Mouse (Mus musculus): ENCODE measurements around the gene Mios.
A peak's percentile ranks its signal among the peaks of the same experiment; 100 is the strongest.

Mios gene

GRCm38 (mm10) chr6:8209047-8209865, at the start of gene Mios:
Mios (plus strand) TSS chr6:8209222.
- peak; percentile 86 for DNase-seq

GRCm38 (mm10) chr6:8160001-8160400, 49.0 kb upstream of the Mios start:
- no peak for DNase-seq

GRCm38 (mm10) chr6:8164741-8165140, 44.3 kb upstream of the Mios start:
- no peak for DNase-seq

GRCm38 (mm10) chr6:8172101-8172500, 36.9 kb upstream of the Mios start:
- DNase-seq, result no peak

- DNase-seq, result no peak
These were observed 35.0 kb upstream of the Mios start for GRCm38 (mm10) chr6:8174062-8174461.

GRCm38 (mm10) chr6:8175346-8175745, 33.7 kb upstream of the Mios start:
- no peak for DNase-seq

- DNase-seq, result no peak
These were observed 32.9 kb upstream of the Mios start for GRCm38 (mm10) chr6:8176116-8176515.

- no peak for DNase-seq
These were observed 30.6 kb upstream of the Mios start for GRCm38 (mm10) chr6:8178397-8178941.

- no peak for DNase-seq
These were observed 20.3 kb upstream of the Mios start for GRCm38 (mm10) chr6:8188599-8189233.

GRCm38 (mm10) chr6:8189917-8190316, 19.1 kb upstream of the Mios start:
- DNase-seq, result no peak

GRCm38 (mm10) chr6:8192517-8192916, 16.5 kb upstream of the Mios start, which contains the start of gene Col28a1:
Col28a1 (minus strand) TSS chr6:8192617.
- no peak for DNase-seq

GRCm38 (mm10) chr6:8209866-8210186, 804 bp downstream of the Mios start:
- no peak for DNase-seq

- DNase-seq, result no peak
These were observed 1.6 kb downstream of the Mios start for GRCm38 (mm10) chr6:8210661-8211060.

GRCm38 (mm10) chr6:8227035-8227434, 18.0 kb downstream of the Mios start:
- DNase-seq, result no peak

GRCm38 (mm10) chr6:8228596-8228995, 19.6 kb downstream of the Mios start:
- DNase-seq, result no peak

GRCm38 (mm10) chr6:8258316-8258715, 49.3 kb downstream of the Mios start:
- no peak for DNase-seq

GRCm38 (mm10) chr6:8259004-8259666, 50.1 kb downstream of the Mios start, which contains the start of the genes Rpa3, Umad1 and Gm45062:
Rpa3 (minus strand) TSS chr6:8259173.
Umad1 (plus strand) TSS chr6:8259288.
Gm45062 (plus strand) TSS chr6:8259450.
- DNase-seq, result peak; percentile 99

- DNase-seq, result no peak
These were observed 50.6 kb downstream of the Mios start for GRCm38 (mm10) chr6:8259667-8260044.

- DNase-seq, result no peak
These were observed 62.0 kb downstream of the Mios start for GRCm38 (mm10) chr6:8271047-8271446.

- DNase-seq, result no peak
These were observed 65.5 kb downstream of the Mios start for GRCm38 (mm10) chr6:8274387-8275054.

- peak; percentile 82 for DNase-seq
These were observed 66.1 kb downstream of the Mios start for GRCm38 (mm10) chr6:8275098-8275497.

- DNase-seq, result no peak
These were observed 67.4 kb downstream of the Mios start for GRCm38 (mm10) chr6:8276431-8276830.
